Mouse (Mus musculus) E14TG2a.4 (cell line): Measurements from ENCODE around the gene Snapc1.

ENCODE experiments used
- CTCF ChIP-seq: conservative IDR thresholded peaks from 2 replicates; pipeline ENCODE4 v1.5.1; 2014; ENCODE audit warnings: low read length
- POU5F1 ChIP-seq: IDR thresholded peaks from 2 replicates; pipeline ENCODE4 v1.6.1; 2014; ENCODE audit warnings: low read length, borderline replicate concordance

GRCm38 (mm10) chr12:73998128-73998456 is 33.8 kb downstream of the Snapc1 start:
- no peak for TF ChIP-seq CTCF
- no peak for TF ChIP-seq POU5F1
